Mouse (Mus musculus) monocyte, adult 2 months (primary cell): ENCODE data around the gene Kifc5b.
A peak's percentile ranks its signal among the peaks of the same experiment; 100 is the strongest.
"Not testable (repeated sequence)": the region's sequence is repeated elsewhere in the genome, so short reads cannot be mapped to it uniquely, and the experiment has no call there.

Experiments used
- DNase-seq, 2 experiments: peaks; one replicate each; pipeline ENCODE4 v3.0.0; 2022; ENCODE audit warnings: low spot score in 2 of 2, low read depth in 1 of 2

Kifc5b gene

DNA sequence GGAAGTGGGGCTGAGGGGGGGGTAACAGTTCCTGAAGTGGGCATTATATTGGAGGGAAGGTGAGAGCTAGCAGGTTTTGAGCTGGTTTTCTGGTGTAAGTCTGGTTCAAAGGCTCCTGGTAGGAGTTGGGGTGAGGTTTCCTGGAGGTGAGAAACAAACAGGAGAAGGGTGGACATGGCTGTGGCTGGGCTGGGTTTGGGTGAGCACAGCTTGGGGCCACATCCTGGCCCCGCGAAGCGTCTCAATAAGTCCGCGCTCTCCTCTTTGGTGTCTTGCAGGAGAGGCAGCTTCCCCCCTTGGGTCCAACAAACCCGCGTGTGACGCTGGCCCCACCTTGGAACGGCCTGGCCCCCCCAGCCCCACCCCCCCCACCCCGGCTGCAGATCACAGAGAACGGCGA lies 53.3 kb downstream of the Kifc5b start:
- no peak for DNase-seq

DNA sequence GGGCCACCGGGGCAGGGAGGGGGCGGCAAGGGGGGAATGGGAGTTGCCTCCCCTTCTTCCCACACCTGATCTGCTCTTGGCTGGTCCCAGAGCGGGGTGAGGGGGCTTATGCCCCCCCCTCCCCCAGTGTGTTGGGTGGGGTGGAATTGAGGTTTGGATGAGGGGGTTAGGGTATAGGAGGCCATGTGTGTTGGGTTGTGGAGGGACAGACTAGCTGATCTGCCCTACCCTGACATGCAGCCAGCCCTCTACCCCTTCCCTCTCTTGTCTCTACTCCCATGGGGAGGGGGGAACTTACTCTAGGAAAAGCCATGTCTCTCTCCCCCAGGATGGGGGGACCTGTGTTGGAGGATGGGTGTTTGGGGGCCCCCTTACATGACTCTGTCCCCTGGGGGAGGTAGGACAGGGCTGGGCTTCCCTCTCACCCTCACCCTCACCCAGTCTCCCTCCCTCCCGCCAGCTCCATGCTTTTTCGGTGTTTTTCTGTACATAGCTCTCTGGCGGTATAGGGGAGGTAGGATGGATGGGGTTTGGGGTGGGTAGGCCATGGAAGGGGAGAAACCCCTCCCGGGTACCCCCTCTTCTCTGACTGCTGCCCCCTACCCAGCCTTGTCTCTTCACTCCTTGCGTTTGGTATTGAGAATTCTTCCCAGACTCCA lies 54.5 kb downstream of the Kifc5b start:
- no peak for DNase-seq

DNA sequence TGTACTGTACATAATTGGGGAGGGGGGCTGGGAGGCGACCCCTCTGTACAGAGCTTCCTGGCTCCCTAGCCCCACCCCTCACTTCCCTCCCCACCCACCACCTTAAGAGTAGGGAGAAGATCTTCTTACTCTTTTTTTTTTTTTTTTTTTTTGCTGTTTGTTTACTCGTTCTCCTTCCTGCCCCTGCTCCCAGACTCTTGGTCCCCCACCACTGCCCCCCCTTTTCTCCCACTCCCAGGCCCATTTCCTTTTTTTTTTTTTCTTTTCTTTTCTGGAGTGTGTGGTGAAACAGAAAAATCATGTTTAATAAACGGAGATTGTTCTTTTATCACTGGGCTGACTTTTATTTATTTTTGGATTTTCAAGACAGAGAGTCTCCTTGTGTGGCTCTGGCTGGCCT lies 55.2 kb downstream of the Kifc5b start:
- DNase-seq = no peak

DNA sequence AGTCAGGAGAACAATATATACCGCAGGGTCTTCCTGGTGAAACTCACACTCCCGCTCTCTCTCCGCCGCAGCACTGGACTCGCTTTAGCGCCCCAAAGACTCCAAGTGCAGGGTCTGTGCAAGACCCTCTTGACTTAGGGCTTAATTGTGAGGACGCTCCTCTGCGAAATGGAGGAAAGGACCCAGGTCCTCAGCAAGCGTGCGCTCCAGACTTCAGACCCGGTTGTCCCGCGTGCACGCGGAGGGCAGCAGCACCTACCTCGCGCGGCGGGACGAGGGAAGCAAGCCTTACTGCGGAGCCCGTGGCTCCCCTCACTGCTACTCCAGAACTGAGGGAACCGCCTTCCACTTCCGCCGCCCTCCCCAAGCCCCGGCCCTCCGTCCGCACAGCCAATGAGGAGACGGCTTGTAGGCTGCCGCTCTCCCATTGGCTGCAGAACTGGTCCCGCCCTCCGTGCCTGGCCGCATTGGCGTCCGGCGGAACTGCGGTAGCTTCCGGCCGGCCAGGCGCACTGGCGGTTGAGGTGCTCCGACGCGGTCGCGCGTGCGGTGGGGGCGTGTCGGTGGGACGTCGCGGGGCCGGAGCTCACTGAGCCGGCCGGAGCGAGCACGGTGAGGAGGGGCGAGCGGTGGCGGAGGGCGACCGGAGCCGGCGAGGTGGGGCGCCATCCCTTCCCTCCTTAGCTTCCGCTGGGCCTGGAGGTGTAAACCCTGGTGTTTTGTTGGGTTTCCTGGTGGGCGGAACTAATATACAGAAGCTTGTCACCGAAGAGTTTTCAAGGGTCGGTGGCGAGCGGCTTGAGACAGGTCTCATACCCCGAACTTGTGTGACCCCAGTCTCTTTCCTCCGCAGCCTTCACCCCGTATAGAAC lies 56.0 kb downstream of the Kifc5b start, which contains the start of gene Zbtb9:
Zbtb9 (plus strand) TSS at position 465 of the 872 bp plus-strand sequence.
- DNase-seq = peak; percentile 86 to 90

DNA sequence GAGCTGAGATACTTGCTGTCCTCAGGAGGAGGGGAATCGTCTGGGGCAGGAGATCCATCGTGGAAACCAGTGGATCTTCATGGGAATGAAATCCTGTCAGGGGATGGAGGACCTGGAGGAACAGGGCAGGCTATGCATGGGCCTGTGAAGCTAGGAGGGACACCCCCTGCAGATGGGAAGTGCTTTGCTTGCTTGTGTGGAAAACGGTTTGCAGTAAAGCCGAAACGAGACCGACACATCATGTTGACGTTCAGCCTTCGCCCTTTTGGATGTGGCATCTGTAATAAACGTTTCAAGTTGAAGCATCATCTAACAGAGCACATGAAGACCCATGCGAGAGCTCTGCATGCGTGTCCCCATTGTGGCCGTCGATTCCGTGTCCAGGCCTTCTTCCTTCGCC lies 57.7 kb downstream of the Kifc5b start:
- no peak for DNase-seq

DNA sequence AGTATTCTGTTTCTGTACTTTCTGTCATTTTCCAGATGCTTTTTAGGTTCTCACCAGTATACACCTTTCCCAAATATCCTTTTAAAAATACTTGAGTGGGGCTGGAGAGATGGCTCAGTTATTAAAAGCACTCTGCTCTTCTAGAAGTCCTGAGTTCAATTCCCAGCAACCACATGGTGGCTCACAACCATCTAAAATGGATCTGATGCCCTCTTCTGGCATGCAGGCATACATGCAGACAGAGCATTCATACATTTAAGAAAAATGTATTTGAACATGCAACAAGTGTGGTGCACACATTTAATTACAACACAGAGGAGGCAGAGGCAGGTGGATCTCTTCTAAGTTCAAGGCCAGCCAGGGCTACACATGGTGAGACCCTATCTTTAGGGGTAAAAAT lies 58.5 kb downstream of the Kifc5b start:
- no peak for DNase-seq

DNA sequence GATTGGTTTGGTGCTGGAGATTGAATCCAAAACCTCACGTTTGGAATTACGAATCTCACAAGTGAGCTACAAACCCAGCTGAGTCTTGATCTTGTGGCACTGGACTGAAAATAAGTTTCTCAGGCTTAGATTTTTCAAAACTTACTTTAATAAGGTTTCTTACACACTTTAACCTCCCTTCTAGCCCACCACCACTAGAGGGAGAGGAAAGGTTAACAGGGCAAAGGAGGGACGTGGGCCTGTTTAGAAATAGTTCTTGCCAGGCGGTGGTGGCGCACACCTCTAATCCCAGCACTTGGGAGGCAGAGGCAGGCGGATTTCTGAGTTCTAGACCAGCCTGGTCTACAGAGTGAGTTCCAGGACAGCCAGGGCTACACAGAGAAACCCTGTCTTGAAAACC lies 60.5 kb downstream of the Kifc5b start:
- not testable (repeated sequence) for DNase-seq

DNA sequence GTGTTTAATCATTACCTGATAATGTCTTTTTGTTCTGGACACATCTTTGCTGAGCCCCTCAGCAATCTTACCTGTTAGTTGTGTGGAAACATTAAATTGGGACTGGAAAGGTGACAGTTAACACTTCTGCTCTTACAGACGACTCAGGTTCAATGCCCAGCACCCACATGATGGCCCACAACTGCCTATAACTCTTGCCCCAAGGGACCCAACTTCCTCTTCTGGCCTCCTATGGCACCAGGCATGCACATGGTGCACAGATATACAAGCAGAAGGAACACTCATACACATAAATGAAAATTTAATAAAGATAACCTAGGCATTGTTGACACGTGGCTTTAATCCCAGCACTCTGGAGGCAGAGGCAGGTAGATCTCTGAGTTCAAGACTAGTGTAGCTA lies 62.5 kb downstream of the Kifc5b start:
- no peak for DNase-seq

DNA sequence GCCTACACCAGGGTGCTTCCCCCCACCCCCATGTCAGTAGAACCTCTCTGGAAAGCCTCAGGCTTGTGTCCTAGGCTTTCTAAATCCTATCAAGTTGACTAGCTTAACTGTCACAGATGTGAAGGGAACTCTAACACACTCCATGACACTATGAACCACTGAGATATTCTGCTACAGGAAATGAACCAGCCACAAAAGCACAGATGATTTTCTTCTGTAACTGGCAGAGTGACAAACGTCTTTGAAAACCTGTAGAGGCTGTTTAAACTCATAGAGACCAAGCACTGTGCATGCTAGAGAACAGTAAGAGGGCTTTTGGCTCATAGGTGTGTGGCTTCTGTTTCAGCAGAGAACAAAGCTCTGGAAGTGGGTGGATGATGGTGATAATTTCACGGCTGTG lies 64.2 kb downstream of the Kifc5b start:
- no peak for DNase-seq
